Mouse (Mus musculus) midbrain, embryonic 16.5 days (tissue): ENCODE data around the gene Kif19a. TPM values are rescaled to one million over a fixed set of nuclear protein-coding genes. Genes with fewer than 3 reads are reported as not detected.

Source experiments
- ATAC-seq: fragments of 200-750 bp; cut with Nextera tagmentation; 2 replicates; pipeline ENCODE4 v1.8.0; 2017; ENCODE audit warnings: moderate TSS enrichment
- H3K27ac ChIP-seq: fragments of 300-500 bp; sonication (generic); 2 replicates; pipeline ENCODE4 v1.5.1; 2014; ENCODE audit warnings: mild to moderate bottlenecking, low read length, mixed read lengths
- H3K27me3 ChIP-seq: fragments of 300-500 bp; sonication (generic); 2 replicates; pipeline ENCODE4 v1.6.1; 2014; ENCODE audit warnings: low read depth, low read length, mixed read lengths; ENCODE audit not compliant: control insufficient read depth, insufficient read depth
- H3K36me3 ChIP-seq: fragments of 300-500 bp; sonication (generic); 2 replicates; pipeline ENCODE4 v1.6.1; 2014; ENCODE audit warnings: mild to moderate bottlenecking, low read length, moderate library complexity, mixed read lengths; ENCODE audit not compliant: control insufficient read depth, insufficient read depth
- H3K4me1 ChIP-seq: fragments of 300-500 bp; sonication (generic); 2 replicates; pipeline ENCODE4 v1.6.1; 2014; ENCODE audit warnings: mild to moderate bottlenecking, low read length, mixed read lengths; ENCODE audit not compliant: control insufficient read depth, insufficient read depth
- H3K4me2 ChIP-seq: fragments of 300-500 bp; sonication (generic); 2 replicates; pipeline ENCODE4 v1.6.1; 2014; ENCODE audit warnings: mild to moderate bottlenecking, low read length, mixed read lengths
- H3K4me3 ChIP-seq: fragments of 300-500 bp; sonication (generic); 2 replicates; pipeline ENCODE4 v1.5.1; 2014; ENCODE audit warnings: low read depth, mild to moderate bottlenecking, low read length, moderate library complexity, mixed read lengths
- H3K9ac ChIP-seq: fragments of 300-500 bp; sonication (generic); 2 replicates; pipeline ENCODE4 v1.6.1; 2014; ENCODE audit warnings: low read depth, low read length, mixed read lengths
- H3K9me3 ChIP-seq: fragments of 300-500 bp; sonication (generic); replicated peaks from 2 replicates; pipeline ENCODE4 v1.6.1; 2014; ENCODE audit warnings: mild to moderate bottlenecking, low read length, mixed read lengths; ENCODE audit not compliant: control insufficient read depth, poor library complexity, severe bottlenecking
- WGBS: fragments of 180-500 bp; shearing (Covaris S2); extraction: QIAGEN DNeasy Blood & Tissue Kit; methylation state at CpG from one replicate; pipeline ENCODE4 v1.1.7; 2014; 5-methylcytosine and 5-hydroxymethylcytosine counted together
- polyA plus RNA-seq: library from polyadenylated mRNA; unstranded; fragments of >200 nt; fragmentation: Nextera tagmentation; extraction: Ambion mirVana; gene quantifications from 2 replicates; pipeline ENCODE4 v1.2.1, GENCODE M21; 2015

The Kif19a gene
- polyA plus RNA-seq, 1 experiment from 2014 or later = 0.67 TPM

DNA sequence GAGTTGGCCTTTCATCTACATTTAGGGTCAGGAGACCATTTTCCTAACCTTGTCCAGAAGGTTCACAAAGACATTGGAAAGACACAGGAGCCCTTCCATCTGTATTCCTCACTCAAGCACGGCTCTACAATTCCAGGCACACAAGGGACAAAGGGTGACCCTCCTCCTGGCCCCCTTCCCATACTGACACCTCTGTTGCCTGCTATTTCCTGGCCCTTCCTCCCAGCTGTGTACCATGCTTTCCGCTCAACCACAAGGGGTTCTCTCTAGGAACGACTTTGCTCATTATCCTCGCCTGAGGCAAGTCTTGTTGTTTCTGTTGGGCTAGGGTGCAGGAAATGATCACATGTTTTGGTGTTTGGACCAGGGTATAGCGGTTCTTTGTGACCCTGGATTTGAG is 36.9 kb upstream of the Kif19a start:
- Histone ChIP-seq H3K27me3 (no peaks in the 10 kb centered on the region), H3K9me3 (no peaks in the 10 kb centered on the region), H3K4me1 (peaks cover 14% of the 10 kb centered on the region), H3K9ac (no peak overlapping the region), H3K4me3 (no peak overlapping the region), H3K27ac (no peak overlapping the region), H3K4me2 (no peak overlapping the region), H3K36me3 (no peaks in the 10 kb centered on the region)
- ATAC-seq = no peak
- WGBS = 53% methylated on average over 5 of the region's 5 CpGs

DNA sequence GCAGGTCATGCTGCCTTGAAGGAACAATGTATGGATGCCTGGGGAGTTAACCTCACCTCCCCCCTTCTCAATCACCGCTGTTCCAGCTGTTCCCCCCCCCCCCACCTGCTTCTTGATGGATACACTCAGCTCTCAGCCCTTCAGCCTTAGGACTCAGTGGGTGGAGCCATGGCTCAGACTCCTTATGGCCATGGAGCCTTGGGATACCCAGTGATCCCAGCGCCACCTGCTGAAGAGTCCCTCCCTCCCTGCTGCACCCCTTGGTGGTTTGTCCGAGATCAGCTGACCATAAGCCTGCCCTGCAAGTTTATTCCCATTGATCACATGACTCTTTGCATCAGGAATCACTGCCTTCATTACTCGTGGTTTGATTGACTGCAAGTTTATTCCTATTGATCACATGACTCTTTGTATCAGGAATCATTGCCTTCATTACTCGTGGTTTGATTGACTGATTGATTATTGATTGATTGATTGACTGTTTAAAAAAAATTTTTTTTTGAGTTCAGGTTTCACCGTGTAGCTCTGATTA is 35.3 kb upstream of the Kif19a start:
- no peak overlapping the region for H3K4me2 ChIP-seq
- 59% methylated on average over 5 of the region's 6 CpGs for WGBS
- peaks cover 14% of the 10 kb centered on the region for H3K4me1 ChIP-seq
- H3K27ac ChIP-seq = no peak overlapping the region
- no peaks in the 10 kb centered on the region for H3K9me3 ChIP-seq
- no peaks in the 10 kb centered on the region for H3K27me3 ChIP-seq
- H3K9ac ChIP-seq = no peak overlapping the region
- H3K36me3 ChIP-seq = no peaks in the 10 kb centered on the region
- ATAC-seq = no peak
- H3K4me3 ChIP-seq = no peak overlapping the region

DNA sequence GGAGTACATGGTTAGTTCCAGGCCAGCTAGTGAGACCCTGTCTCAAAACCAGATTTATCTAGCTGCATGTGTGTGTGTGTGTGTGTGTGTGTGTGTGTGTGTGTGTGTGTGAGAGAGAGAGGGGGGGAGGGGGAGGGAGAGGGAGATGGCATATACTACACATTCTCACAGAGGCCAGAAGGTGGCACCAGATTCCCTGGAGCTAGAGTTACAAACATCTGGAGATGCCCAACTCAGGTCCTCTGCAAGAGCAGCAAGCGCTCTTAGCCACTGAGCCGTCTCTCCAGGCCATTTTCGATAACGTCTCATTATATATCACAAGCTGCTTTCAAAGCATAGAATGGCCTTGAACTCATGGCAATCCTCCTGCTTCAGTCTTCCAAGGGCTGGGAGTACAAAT is 33.5 kb upstream of the Kif19a start:
- H3K36me3 ChIP-seq = no peaks in the 10 kb centered on the region
- peaks cover 14% of the 10 kb centered on the region for H3K4me1 ChIP-seq
- no peak overlapping the region for H3K4me3 ChIP-seq
- 85% methylated on average over 4 of the region's 4 CpGs for WGBS
- no peak overlapping the region for H3K9ac ChIP-seq
- no peak overlapping the region for H3K4me2 ChIP-seq
- ATAC-seq = no peak
- no peaks in the 10 kb centered on the region for H3K9me3 ChIP-seq
- H3K27ac ChIP-seq = no peak overlapping the region
- no peaks in the 10 kb centered on the region for H3K27me3 ChIP-seq

DNA sequence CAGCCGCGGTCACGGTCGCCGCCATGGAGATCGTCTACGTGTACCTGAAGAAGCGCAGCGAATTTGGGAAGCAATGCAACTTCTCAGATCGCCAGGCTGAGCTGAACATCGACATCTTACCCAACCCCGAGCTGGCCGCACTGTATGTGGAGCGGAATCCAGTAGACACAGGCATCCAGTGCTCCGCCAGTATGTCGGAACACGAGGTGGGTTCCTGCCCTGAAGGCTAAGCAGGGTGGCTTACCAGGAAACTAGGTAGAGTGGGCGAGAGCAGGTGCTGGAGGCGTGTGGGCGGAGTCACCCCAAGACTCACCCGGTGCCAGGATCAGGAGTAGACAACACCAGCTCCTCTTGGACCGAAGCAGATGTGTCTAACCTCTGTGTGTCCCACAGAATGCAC is 32.3 kb upstream of the Kif19a start:
- no peak for ATAC-seq
- Histone ChIP-seq H3K4me1 (peaks cover 4% of the 10 kb centered on the region), H3K4me2 (no peak overlapping the region), H3K9ac (no peak overlapping the region), H3K4me3 (no peak overlapping the region), H3K36me3 (no peaks in the 10 kb centered on the region), H3K9me3 (no peaks in the 10 kb centered on the region), H3K27me3 (no peaks in the 10 kb centered on the region), H3K27ac (no peak overlapping the region)
- 88% methylated on average over 22 of the region's 22 CpGs for WGBS

DNA sequence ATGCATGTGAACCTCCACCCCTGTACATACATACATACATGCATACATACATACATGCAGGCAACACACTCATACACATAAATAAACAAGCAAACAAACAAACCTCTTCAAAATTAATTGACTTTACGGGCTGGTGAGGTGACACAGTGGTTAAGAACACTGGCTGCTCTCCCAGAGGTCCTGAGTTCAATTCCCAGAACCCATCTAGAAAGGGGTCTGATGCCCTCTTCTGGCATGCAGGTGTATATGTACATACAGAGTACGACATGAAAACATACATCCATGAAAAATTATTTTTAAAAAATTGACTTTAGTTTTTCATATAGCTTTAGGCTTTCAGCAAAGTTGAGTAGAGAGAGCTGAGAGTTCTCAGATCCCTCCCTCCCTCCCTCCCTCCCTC is 29.1 kb upstream of the Kif19a start:
- Histone ChIP-seq H3K4me2 (no peak overlapping the region), H3K27ac (no peak overlapping the region), H3K9ac (no peak overlapping the region), H3K4me1 (peaks cover 2% of the 10 kb centered on the region; the same call in 1 of the 2 replicates), H3K4me3 (no peak overlapping the region), H3K36me3 (no peaks in the 10 kb centered on the region), H3K27me3 (no peaks in the 10 kb centered on the region), H3K9me3 (no peaks in the 10 kb centered on the region)
- 89% methylated on average over 2 of the region's 2 CpGs for WGBS
- no peak for ATAC-seq

DNA sequence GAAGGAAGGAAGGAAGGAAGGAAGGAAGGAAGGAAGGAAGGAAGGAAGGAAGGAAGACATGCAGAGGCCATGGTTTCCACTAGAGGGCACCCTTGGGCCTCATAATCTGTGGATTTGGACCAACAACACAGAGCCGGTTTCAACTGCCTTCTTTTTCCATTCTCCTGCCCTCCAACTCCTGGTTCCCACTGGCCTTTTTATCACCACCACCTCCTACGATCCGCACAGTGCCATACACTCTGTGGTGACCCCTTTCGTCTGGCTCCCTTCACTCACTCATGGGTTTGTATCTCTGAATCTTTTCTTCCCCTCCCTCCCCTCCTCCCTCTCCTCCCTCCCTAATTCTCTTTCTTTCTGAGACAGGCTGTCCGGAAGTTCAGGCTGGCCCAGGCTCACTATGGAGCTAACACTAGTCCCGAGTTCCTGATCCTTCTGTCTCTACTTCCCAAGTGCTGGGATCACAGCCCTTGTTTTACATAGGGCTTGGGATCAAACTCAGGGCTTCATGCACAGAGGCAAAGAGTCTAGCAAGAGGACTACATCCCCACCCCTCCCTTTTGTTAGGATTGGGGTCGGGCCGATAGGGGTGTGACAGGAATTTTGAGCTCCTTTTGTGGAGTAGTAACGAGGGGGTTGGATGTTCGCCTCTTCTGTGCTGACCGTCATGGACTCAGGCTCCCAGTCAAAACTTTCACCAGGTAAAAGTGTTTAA is 28.1 kb upstream of the Kif19a start:
- Histone ChIP-seq H3K27me3 (no peaks in the 10 kb centered on the region), H3K9ac (no peak overlapping the region), H3K4me2 (0 out of 2 replicates have a peak overlapping the region, but pooled peaks have one; percentile 17), H3K4me1 (peaks cover 8% of the 10 kb centered on the region; the same call in 1 of the 2 replicates), H3K4me3 (no peak overlapping the region), H3K36me3 (no peaks in the 10 kb centered on the region), H3K9me3 (no peaks in the 10 kb centered on the region), H3K27ac (no peak overlapping the region)
- no peak for ATAC-seq
- 16% methylated on average over 11 of the region's 11 CpGs for WGBS

DNA sequence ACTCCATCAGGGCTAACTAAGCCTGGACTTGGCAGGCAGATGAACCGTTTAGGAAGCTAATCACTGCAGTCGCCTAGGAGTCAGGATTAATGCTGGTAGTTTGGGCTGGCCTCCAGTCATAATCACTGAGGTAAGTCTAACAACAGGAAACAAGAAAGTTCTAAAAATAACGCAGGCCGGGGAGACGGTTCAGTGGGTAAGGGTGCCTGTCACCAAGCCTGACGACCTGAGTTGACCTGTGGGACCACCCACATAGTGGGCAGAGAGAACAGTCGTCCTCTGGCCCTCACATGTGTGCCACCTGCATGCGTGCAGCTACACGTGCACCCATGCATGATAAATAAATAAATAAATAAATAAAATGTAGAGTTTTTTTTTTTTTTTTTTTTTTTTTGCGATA is 24.6 kb upstream of the Kif19a start:
- Histone ChIP-seq H3K9ac (no peak overlapping the region), H3K4me3 (no peak overlapping the region), H3K9me3 (no peaks in the 10 kb centered on the region), H3K36me3 (no peaks in the 10 kb centered on the region), H3K4me2 (no peak overlapping the region), H3K27ac (no peak overlapping the region), H3K4me1 (peaks cover 11% of the 10 kb centered on the region), H3K27me3 (no peaks in the 10 kb centered on the region)
- ATAC-seq = no peak
- WGBS = 26% methylated on average over 10 of the region's 10 CpGs

DNA sequence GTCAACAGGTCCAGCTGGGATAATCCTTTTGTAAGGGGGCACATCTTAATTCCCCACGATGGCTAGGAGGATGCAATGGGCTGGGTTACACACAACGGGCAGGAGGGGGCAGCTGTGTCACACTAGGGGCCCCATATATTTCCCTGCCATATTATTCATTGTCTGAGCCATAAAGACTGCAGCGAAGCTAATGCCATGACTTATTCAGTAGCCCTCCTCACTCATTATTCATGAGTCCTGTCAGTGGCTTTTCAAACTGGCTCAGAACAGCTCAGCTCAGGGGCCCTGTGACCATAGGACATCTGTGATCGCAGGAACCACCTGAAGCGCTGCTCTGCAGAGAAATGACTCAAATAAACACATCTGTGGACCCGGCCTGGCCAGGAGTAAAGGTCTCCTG is 23.7 kb upstream of the Kif19a start:
- Histone ChIP-seq H3K27ac (no peak overlapping the region), H3K4me3 (no peak overlapping the region), H3K9me3 (no peaks in the 10 kb centered on the region), H3K4me1 (peaks cover 11% of the 10 kb centered on the region), H3K9ac (no peak overlapping the region), H3K36me3 (no peaks in the 10 kb centered on the region), H3K4me2 (no peak overlapping the region), H3K27me3 (no peaks in the 10 kb centered on the region)
- no peak for ATAC-seq
- WGBS = 8% methylated on average over 6 of the region's 6 CpGs

DNA sequence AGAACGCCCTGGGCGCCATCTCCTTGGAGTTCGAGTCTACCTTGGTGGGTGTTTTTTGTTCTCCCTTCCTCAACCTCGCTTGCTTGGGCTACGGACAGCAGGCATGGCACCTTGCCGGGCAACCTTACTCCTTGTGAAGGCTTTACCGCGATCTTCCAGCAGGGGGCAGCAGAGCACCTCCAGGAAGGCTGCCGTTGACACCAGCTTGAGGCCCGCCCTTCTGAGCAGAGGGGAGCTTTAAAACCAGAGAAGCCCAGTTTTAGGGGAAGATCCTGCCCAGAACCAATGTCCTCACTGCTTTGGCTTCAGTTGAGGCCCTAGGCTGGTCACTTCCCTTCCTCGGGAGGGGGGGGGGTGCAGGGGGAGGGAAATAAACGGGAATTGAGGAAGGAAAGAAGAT is 20.1 kb upstream of the Kif19a start:
- Histone ChIP-seq H3K9ac (peak overlapping the region; percentile 50; the same call in 1 of the 2 replicates), H3K27ac (no peak overlapping the region), H3K4me2 (peak overlapping the region; percentile 53), H3K36me3 (no peaks in the 10 kb centered on the region), H3K9me3 (no peaks in the 10 kb centered on the region), H3K27me3 (no peaks in the 10 kb centered on the region), H3K4me3 (no peak overlapping the region), H3K4me1 (peaks cover 11% of the 10 kb centered on the region)
- 1% methylated on average over 12 of the region's 12 CpGs for WGBS
- ATAC-seq = peak; percentile 80
